Mouse (Mus musculus) erythroblast, embryonic 14.5 days (primary cell): ENCODE data around the gene Taar8a. TPM values are rescaled to one million over a fixed set of nuclear protein-coding genes. Genes with fewer than 3 reads are reported as not detected.
"Not testable (repeated sequence)": the region's sequence is repeated elsewhere in the genome, so short reads cannot be mapped to it uniquely, and the experiment has no call there.

ENCODE experiments used
- H3K27me3 ChIP-seq: 2 replicates; pipeline ENCODE4 v1.6.1; 2012; ENCODE audit warnings: inconsistent platforms; ENCODE audit not compliant: control insufficient read depth
- H3K36me3 ChIP-seq: 2 replicates; pipeline ENCODE4 v1.6.1; 2012; ENCODE audit warnings: mild to moderate bottlenecking, inconsistent platforms; ENCODE audit not compliant: control insufficient read depth
- H3K4me1 ChIP-seq: 2 replicates; pipeline ENCODE4 v1.6.1; 2012; ENCODE audit warnings: inconsistent platforms; ENCODE audit not compliant: control insufficient read depth
- H3K4me3 ChIP-seq: replicated peaks from 2 replicates; pipeline ENCODE3; 2012; ENCODE audit warnings: moderate library complexity, mild to moderate bottlenecking, inconsistent platforms
- H3K9me3 ChIP-seq: 2 replicates; pipeline ENCODE4 v1.6.1; 2012; ENCODE audit warnings: low read length, inconsistent platforms, mixed read lengths; ENCODE audit not compliant: control insufficient read depth
- GATA1 ChIP-seq: IDR thresholded peaks from 2 replicates; pipeline ENCODE4 v1.6.1; 2012; ENCODE audit warnings: low read length, inconsistent platforms, mixed read lengths
- TAL1 ChIP-seq: IDR thresholded peaks from 3 replicates; pipeline ENCODE4 v1.6.1; 2012; ENCODE audit warnings: low read length, inconsistent platforms, mixed read lengths
- polyA plus RNA-seq: library from polyadenylated mRNA; stranded (reverse); fragments of >175 nt; gene quantifications from 2 replicates; pipeline ENCODE4 v1.2.3, GENCODE M21; 2012

Gene Taar8a
- polyA plus RNA-seq, 1 experiment, result not detected

- Histone ChIP-seq H3K4me3 (no peak overlapping the region), H3K36me3 (no peaks in the 10 kb centered on the region), H3K4me1 (no peaks in the 10 kb centered on the region), H3K27me3 (no peaks in the 10 kb centered on the region), H3K9me3 (no peaks in the 10 kb centered on the region)
- TF ChIP-seq GATA1 (no peak), TAL1 (no peak)
Observed at GRCm38 (mm10) chr10:24085936-24086335, 9.6 kb downstream of the Taar8a start.

- Histone ChIP-seq H3K27me3 (no peaks in the 10 kb centered on the region), H3K36me3 (no peaks in the 10 kb centered on the region), H3K4me3 (no peak overlapping the region), H3K4me1 (no peaks in the 10 kb centered on the region), H3K9me3 (no peaks in the 10 kb centered on the region)
- TF ChIP-seq GATA1 (no peak), TAL1 (no peak)
Observed at GRCm38 (mm10) chr10:24086555-24086954, 10.3 kb downstream of the Taar8a start.

- H3K4me3 ChIP-seq, result no peak overlapping the region
- H3K36me3 ChIP-seq, result no peaks in the 10 kb centered on the region
- no peaks in the 10 kb centered on the region for H3K9me3 ChIP-seq
- no peak for TF ChIP-seq GATA1
- no peak for TF ChIP-seq TAL1
- H3K4me1 ChIP-seq, result no peaks in the 10 kb centered on the region
- H3K27me3 ChIP-seq, result no peaks in the 10 kb centered on the region
Observed at GRCm38 (mm10) chr10:24087168-24087567, 10.9 kb downstream of the Taar8a start.

GRCm38 (mm10) chr10:24092194-24092593, 15.9 kb downstream of the Taar8a start, which contains the start of gene Taar8b:
Taar8b (minus strand) TSS chr10:24092294.
- TF ChIP-seq GATA1 (no peak), TAL1 (no peak)
- no peaks in the 10 kb centered on the region for H3K9me3 ChIP-seq
- H3K27me3 ChIP-seq, result no peaks in the 10 kb centered on the region
- H3K4me3 ChIP-seq, result no peak within 1 kb of the TSS
- no peaks in the 10 kb centered on the region for H3K36me3 ChIP-seq
- H3K4me1 ChIP-seq, result no peaks in the 10 kb centered on the region

GRCm38 (mm10) chr10:24097010-24097409, 20.7 kb downstream of the Taar8a start:
- not testable (repeated sequence) for H3K9me3 ChIP-seq, H3K27me3 ChIP-seq, H3K4me3 ChIP-seq, H3K36me3 ChIP-seq, H3K4me1 ChIP-seq

- not testable (repeated sequence) for H3K4me1 ChIP-seq, H3K27me3 ChIP-seq, H3K9me3 ChIP-seq
Observed at GRCm38 (mm10) chr10:24101812-24102211, 25.5 kb downstream of the Taar8a start, which contains the start of gene Taar8c. Taar8c (minus strand) TSS chr10:24101912.

GRCm38 (mm10) chr10:24103299-24103698, 27.0 kb downstream of the Taar8a start:
- H3K9me3 ChIP-seq, H3K27me3 ChIP-seq, H3K4me3 ChIP-seq, H3K36me3 ChIP-seq, H3K4me1 ChIP-seq: not testable (repeated sequence)

More at GRCm38 (mm10) chr10:24101812-24102211, 25.5 kb downstream of the Taar8a start, which contains the start of gene Taar8c:
- H3K36me3 ChIP-seq, H3K4me3 ChIP-seq: not testable (repeated sequence)

- Histone ChIP-seq H3K36me3 (no peaks in the 10 kb centered on the region), H3K4me1 (no peaks in the 10 kb centered on the region), H3K27me3 (no peaks in the 10 kb centered on the region), H3K4me3 (no peak overlapping the region), H3K9me3 (no peaks in the 10 kb centered on the region)
- TF ChIP-seq TAL1, result no peak
- no peak for TF ChIP-seq GATA1
Observed at GRCm38 (mm10) chr10:24107747-24108146, 31.4 kb downstream of the Taar8a start.

- Histone ChIP-seq H3K9me3 (no peaks in the 10 kb centered on the region), H3K4me3 (no peak overlapping the region), H3K4me1 (no peaks in the 10 kb centered on the region), H3K36me3 (no peaks in the 10 kb centered on the region), H3K27me3 (no peaks in the 10 kb centered on the region)
- TF ChIP-seq GATA1 (no peak), TAL1 (no peak)
Observed at GRCm38 (mm10) chr10:24108236-24108635, 31.9 kb downstream of the Taar8a start.

GRCm38 (mm10) chr10:24109434-24109833, 33.1 kb downstream of the Taar8a start, which contains the start of gene Taar9:
Taar9 (minus strand) TSS chr10:24109534.
- H3K27me3 ChIP-seq, H3K36me3 ChIP-seq, H3K4me3 ChIP-seq, H3K9me3 ChIP-seq, H3K4me1 ChIP-seq: not testable (repeated sequence)
